7 mouse cellular contexts compared by ENCODE assay signal in genomic region chr11:120990951-120991526, GRCm38 (mm10). TPM values are rescaled to one million over a fixed set of nuclear protein-coding genes. Genes with fewer than 3 reads are reported as not detected.
A peak's percentile ranks its signal among the peaks of the same experiment; 100 is the strongest.
DNase-seq lines count a peak whose midpoint lies in the region; ATAC-seq lines count a peak whose summit lies in the region.

Csnk1d (minus strand) TSS chr11:120991330.

- peaks cover 5% of the 10 kb centered on the region for H3K4me1 ChIP-seq in embryonic facial prominence, embryonic 11.5 days (ENCODE audit: control insufficient read depth, insufficient read depth, low read length)
- peaks cover 20% of the 10 kb centered on the region for H3K4me1 ChIP-seq in limb, embryonic 11.5 days (ENCODE audit: control insufficient read depth, insufficient read depth, low read length)
- peaks cover 40% of the 10 kb centered on the region for H3K4me1 ChIP-seq in midbrain, embryonic 14.5 days (ENCODE audit: control insufficient read depth, insufficient read depth, low read length)

- H3K9me3 ChIP-seq in embryonic facial prominence, embryonic 11.5 days (replicated peaks; ENCODE audit: control insufficient read depth, low read length) = no peaks in the 10 kb centered on the region
- no peaks in the 10 kb centered on the region for H3K9me3 ChIP-seq in limb, embryonic 11.5 days (ENCODE audit: control insufficient read depth, low read length)
- no peaks in the 10 kb centered on the region for H3K9me3 ChIP-seq in midbrain, embryonic 14.5 days (ENCODE audit: control insufficient read depth, low read length)

- peak within 1 kb of the TSS; percentile 81 for H3K4me2 ChIP-seq in embryonic facial prominence, embryonic 11.5 days (ENCODE audit: low read depth, low read length)
- peak within 1 kb of the TSS; percentile 84 for H3K4me2 ChIP-seq in limb, embryonic 11.5 days (ENCODE audit: low read depth, severe bottlenecking)
- peak within 1 kb of the TSS; percentile 72 for H3K4me2 ChIP-seq in midbrain, embryonic 14.5 days (ENCODE audit: low read length)

- H3K27me3 ChIP-seq in embryonic facial prominence, embryonic 11.5 days (ENCODE audit: control insufficient read depth, insufficient read depth, low read length) = no peaks in the 10 kb centered on the region
- H3K27me3 ChIP-seq in limb, embryonic 11.5 days (ENCODE audit: control insufficient read depth, insufficient read depth, low read length) = no peaks in the 10 kb centered on the region
- H3K27me3 ChIP-seq in midbrain, embryonic 14.5 days (ENCODE audit: control insufficient read depth, insufficient read depth, low read length) = no peaks in the 10 kb centered on the region

- peak within 1 kb of the TSS; percentile 100 for H3K4me3 ChIP-seq in embryonic facial prominence, embryonic 11.5 days (ENCODE audit: low read depth, low read length)
- H3K4me3 ChIP-seq in limb, embryonic 11.5 days (ENCODE audit: low read depth, low read length) = peak within 1 kb of the TSS; percentile 99
- peak within 1 kb of the TSS; percentile 100 for H3K4me3 ChIP-seq in midbrain, embryonic 14.5 days (replicated peaks; ENCODE audit: low read depth, low read length)

- H3K36me3 ChIP-seq in embryonic facial prominence, embryonic 11.5 days (replicated peaks; ENCODE audit: control insufficient read depth, insufficient read depth, low read depth, low read length) = peaks cover 1% of the 10 kb centered on the region
- peaks cover 3% of the 10 kb centered on the region; the same call in 1 of the 2 replicates for H3K36me3 ChIP-seq in limb, embryonic 11.5 days (ENCODE audit: control insufficient read depth, insufficient read depth, low read length)
- H3K36me3 ChIP-seq in midbrain, embryonic 14.5 days (ENCODE audit: control insufficient read depth, insufficient read depth, low read length) = peaks cover 8% of the 10 kb centered on the region; the same call in 1 of the 2 replicates

- peak; percentile 84 for ATAC-seq in embryonic facial prominence, embryonic 11.5 days (replicated peaks; ENCODE audit: insufficient number of reproducible peaks, low FRiP score, low TSS enrichment, low read depth)
- peak; percentile 91 for ATAC-seq in limb, embryonic 11.5 days (ENCODE audit: insufficient number of reproducible peaks, low FRiP score, low TSS enrichment, low read depth)
- peak; percentile 92 for ATAC-seq in midbrain, embryonic 14.5 days (ENCODE audit: low FRiP score, low TSS enrichment)

- peak within 1 kb of the TSS; percentile 99 for H3K9ac ChIP-seq in embryonic facial prominence, embryonic 11.5 days (replicated peaks; ENCODE audit: low read length)
- H3K9ac ChIP-seq in limb, embryonic 11.5 days (ENCODE audit: low read length) = peak within 1 kb of the TSS; percentile 100
- peak within 1 kb of the TSS; percentile 100 for H3K9ac ChIP-seq in midbrain, embryonic 14.5 days (replicated peaks; ENCODE audit: low read length)

- WGBS in embryonic facial prominence, embryonic 11.5 days = 1% methylated on average over 58 of the region's 59 CpGs
- under 1% methylated on average over 57 of the region's 59 CpGs for WGBS in limb, embryonic 11.5 days
- under 1% methylated on average over 54 of the region's 59 CpGs for WGBS in midbrain, embryonic 14.5 days

- H3K27ac ChIP-seq in embryonic facial prominence, embryonic 11.5 days (replicated peaks; ENCODE audit: low read depth, low read length) = peak within 1 kb of the TSS; percentile 97
- H3K27ac ChIP-seq in limb, embryonic 11.5 days (replicated peaks; ENCODE audit: low read depth, low read length) = peak within 1 kb of the TSS; percentile 97
- H3K27ac ChIP-seq in midbrain, embryonic 14.5 days (replicated peaks; ENCODE audit: low read depth, low read length) = peak within 1 kb of the TSS; percentile 99

- peak; percentile 99 for DNase-seq in adrenal gland, postnatal 14 days
- DNase-seq in embryonic facial prominence, embryonic 11.5 days (ENCODE audit: low spot score) = peak; percentile 97
- DNase-seq in heart, adult 11 months = peak; percentile 100
- DNase-seq in kidney, adult 18-20 months = peak; percentile 100
- peak; percentile 100 for DNase-seq in limb, embryonic 11.5 days (ENCODE audit: low spot score)
- DNase-seq in midbrain, embryonic 14.5 days = peak; percentile 99
- peak; percentile 95 to 100 for DNase-seq in spleen, adult 18-20 months

RNA-seq across cellular contexts. Expression of gene Csnk1d, which starts in this region (rescaled TPM):
- 124 and 135 TPM in 2 replicates for total RNA-seq in adrenal gland, postnatal 14 days (2021)
- polyA plus RNA-seq in embryonic facial prominence, embryonic 11.5 days (2014; fragmentation: Nextera tagmentation; extraction: Ambion mirVana) = 60.3 and 66.1 TPM in 2 replicates
- 67.1 and 84.5 TPM in 2 replicates for polyA plus RNA-seq in limb, embryonic 11.5 days (2014; fragmentation: Nextera tagmentation; extraction: Ambion mirVana)
- polyA plus RNA-seq in midbrain, embryonic 14.5 days (2014; fragmentation: Nextera tagmentation; extraction: Ambion mirVana) = 81.5 and 85.8 TPM in 2 replicates

Comparison
In these comparisons a context has a peak if more than half of its experiments do, and no peak if none do; other contexts are left out.
1. Peak in every context shown above with its lines: DNase-seq, ATAC-seq, H3K4me3 ChIP-seq and H3K27ac ChIP-seq.